Mouse (Mus musculus) neural tube, embryonic 14.5 days (tissue): ENCODE data around the gene Psme2. TPM values are rescaled to one million over a fixed set of nuclear protein-coding genes. Genes with fewer than 3 reads are reported as not detected.

ENCODE experiments used
- ATAC-seq: fragments of 200-750 bp; cut with Nextera tagmentation; 2 replicates; pipeline ENCODE4 v1.8.0; 2017; ENCODE audit warnings: low read depth, mild to moderate bottlenecking, moderate TSS enrichment, moderate library complexity
- H3K27ac ChIP-seq: fragments of 300-500 bp; sonication (generic); 2 replicates; pipeline ENCODE4 v1.5.1; 2014; ENCODE audit warnings: low read depth, mild to moderate bottlenecking, control low read depth, low read length, moderate library complexity, mixed read lengths
- H3K27me3 ChIP-seq: fragments of 300-500 bp; sonication (generic); 2 replicates; pipeline ENCODE4 v1.6.1; 2014; ENCODE audit warnings: low read length; ENCODE audit not compliant: control insufficient read depth, insufficient read depth
- H3K36me3 ChIP-seq: fragments of 300-500 bp; sonication (generic); 2 replicates; pipeline ENCODE4 v1.6.1; 2014; ENCODE audit warnings: low read length, mixed read lengths; ENCODE audit not compliant: control insufficient read depth, insufficient read depth
- H3K4me1 ChIP-seq: fragments of 300-500 bp; sonication (generic); 2 replicates; pipeline ENCODE4 v1.6.1; 2014; ENCODE audit warnings: low read length; ENCODE audit not compliant: control insufficient read depth, insufficient read depth
- H3K4me2 ChIP-seq: fragments of 300-500 bp; sonication (generic); 2 replicates; pipeline ENCODE4 v1.6.1; 2014; ENCODE audit warnings: mild to moderate bottlenecking, low read depth, low read length, control low read depth
- H3K4me3 ChIP-seq: fragments of 300-500 bp; sonication (generic); 2 replicates; pipeline ENCODE4 v1.5.1; 2014; ENCODE audit warnings: low read depth, low read length, control low read depth, mixed read lengths
- H3K9ac ChIP-seq: fragments of 300-500 bp; sonication (generic); replicated peaks from 2 replicates; pipeline ENCODE4 v1.6.1; 2014; ENCODE audit warnings: low read depth, mild to moderate bottlenecking, control low read depth, low read length, mixed read lengths
- H3K9me3 ChIP-seq: fragments of 300-500 bp; sonication (generic); 2 replicates; pipeline ENCODE4 v1.6.1; 2016; ENCODE audit warnings: low read length; ENCODE audit not compliant: control insufficient read depth
- WGBS: fragments of 180-500 bp; shearing (Covaris S2); extraction: QIAGEN DNeasy Blood & Tissue Kit; methylation state at CpG from one replicate; pipeline ENCODE4 v1.1.7; 2014; 5-methylcytosine and 5-hydroxymethylcytosine counted together
- polyA plus RNA-seq: library from polyadenylated mRNA; unstranded; fragments of >200 nt; fragmentation: Nextera tagmentation; extraction: Ambion mirVana; gene quantifications from 2 replicates; pipeline ENCODE4 v1.2.1, GENCODE M21; 2014

Psme2 gene
- polyA plus RNA-seq, 1 experiment from 2014 or later = 162 TPM

DNA sequence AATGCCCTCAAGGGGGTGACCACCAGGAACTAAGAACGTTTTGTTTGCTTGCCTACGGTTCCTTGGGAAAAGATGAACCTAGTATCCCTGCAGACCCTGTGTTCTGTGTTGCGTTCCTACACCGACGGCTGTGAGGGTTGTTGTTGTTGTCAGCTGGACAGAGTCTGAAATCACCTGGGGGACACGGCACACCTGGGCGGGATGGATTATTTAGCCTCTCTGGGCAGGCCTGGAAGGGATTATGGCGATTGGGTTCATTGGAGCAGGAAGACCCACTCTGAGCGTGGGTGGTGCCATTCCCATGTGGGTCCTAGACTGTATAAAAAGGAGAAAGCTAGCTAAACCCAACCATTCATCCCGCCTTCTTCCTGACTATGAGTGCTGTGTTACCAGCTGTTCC lies 29.1 kb downstream of the Psme2 start:
- H3K27ac ChIP-seq = no peak overlapping the region
- peaks cover 16% of the 10 kb centered on the region for H3K4me1 ChIP-seq
- H3K36me3 ChIP-seq = peaks cover 29% of the 10 kb centered on the region
- no peaks in the 10 kb centered on the region for H3K9me3 ChIP-seq
- H3K9ac ChIP-seq = no peak overlapping the region
- H3K27me3 ChIP-seq = no peaks in the 10 kb centered on the region
- 88% methylated on average over 10 of the region's 10 CpGs for WGBS
- H3K4me3 ChIP-seq = peak overlapping the region; percentile 64; the same call in 1 of the 2 replicates
- H3K4me2 ChIP-seq = no peak overlapping the region
- no peak for ATAC-seq

DNA sequence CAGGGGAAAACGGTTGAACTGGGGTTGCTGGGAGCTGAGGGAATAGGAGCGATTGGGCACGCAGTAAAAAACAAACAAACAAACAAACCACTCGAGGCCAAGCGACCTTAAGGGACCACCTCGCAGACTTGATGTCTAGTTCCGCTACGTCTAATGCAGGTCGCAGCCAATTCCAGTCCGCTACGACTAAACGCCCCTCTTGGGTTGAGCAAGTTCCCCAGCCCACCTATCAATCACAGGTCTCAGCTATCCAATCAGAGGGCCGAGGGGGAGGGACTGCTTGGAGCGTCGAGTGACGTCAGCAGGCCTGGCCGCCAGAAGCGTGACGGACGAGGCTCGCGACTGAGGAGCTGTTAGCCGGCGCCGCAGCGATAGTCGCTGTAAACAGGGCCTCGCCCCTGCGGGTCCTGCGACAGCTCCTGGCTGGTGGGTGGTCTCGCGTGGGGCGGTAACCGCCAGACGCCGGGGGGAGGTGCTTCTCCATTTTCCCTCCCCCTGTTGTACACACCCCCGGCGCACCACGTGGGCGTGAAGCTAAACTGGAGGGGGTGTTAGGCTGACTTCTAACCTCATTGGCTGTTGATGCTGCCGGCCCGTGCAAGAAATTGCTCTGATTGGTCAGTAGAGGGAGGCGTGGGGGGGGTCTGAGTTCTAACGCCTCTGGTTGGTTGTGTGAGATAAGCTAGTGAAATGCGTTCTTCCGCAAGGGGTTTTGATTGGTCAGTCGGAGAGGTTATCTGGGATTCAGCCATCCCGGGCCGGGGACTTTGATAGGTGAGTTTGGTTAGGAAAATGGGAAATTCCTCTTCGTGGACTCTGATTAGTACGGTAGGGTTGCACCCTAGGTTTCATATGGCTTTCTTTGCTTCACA lies 30.5 kb downstream of the Psme2 start, which contains the start of gene A730061H03Rik:
A730061H03Rik (minus strand) TSS at position 205 of the 872 bp plus-strand sequence.
- H3K4me1 ChIP-seq = peaks cover 16% of the 10 kb centered on the region
- WGBS = under 1% methylated on average over 51 of the region's 51 CpGs
- H3K4me2 ChIP-seq = peak within 1 kb of the TSS; percentile 68
- peak; percentile 96 for ATAC-seq
- H3K4me3 ChIP-seq = peak within 1 kb of the TSS; percentile 64
- peaks cover 17% of the 10 kb centered on the region for H3K36me3 ChIP-seq
- no peaks in the 10 kb centered on the region for H3K9me3 ChIP-seq
- H3K27ac ChIP-seq = peak within 1 kb of the TSS; percentile 99
- no peaks in the 10 kb centered on the region for H3K27me3 ChIP-seq
- peak within 1 kb of the TSS; percentile 67 for H3K9ac ChIP-seq

DNA sequence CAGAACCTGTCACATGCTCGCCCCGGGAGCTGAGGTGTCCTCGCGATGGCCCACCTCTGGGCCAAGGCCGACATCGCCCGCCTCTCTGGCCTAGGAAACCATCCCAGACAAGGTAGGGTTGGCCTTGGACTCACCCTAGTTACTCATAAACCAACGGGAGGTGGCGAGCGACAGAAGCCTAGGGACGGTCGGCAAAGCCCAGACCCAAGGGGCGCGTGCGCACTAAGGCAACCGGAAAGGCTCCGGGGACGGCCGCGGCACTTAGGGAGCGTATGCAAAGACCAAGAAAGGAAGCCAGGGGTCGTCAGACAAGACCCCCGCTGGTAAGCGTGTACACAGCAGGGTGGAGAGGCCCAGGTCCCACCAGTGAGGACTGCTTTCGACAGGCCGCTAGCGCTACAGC lies 31.1 kb downstream of the Psme2 start, which contains the start of gene Dcaf11:
Dcaf11 (plus strand) TSS at position 208 of the 403 bp plus-strand sequence.
- Histone ChIP-seq H3K4me3 (peak within 1 kb of the TSS; percentile 64), H3K4me1 (peaks cover 16% of the 10 kb centered on the region), H3K4me2 (peak within 1 kb of the TSS; percentile 68), H3K9me3 (no peaks in the 10 kb centered on the region), H3K9ac (peak within 1 kb of the TSS; percentile 67), H3K36me3 (peaks cover 15% of the 10 kb centered on the region), H3K27me3 (no peaks in the 10 kb centered on the region), H3K27ac (peak within 1 kb of the TSS; percentile 99)
- WGBS = under 1% methylated on average over 27 of the region's 27 CpGs
- peak; percentile 78 for ATAC-seq

DNA sequence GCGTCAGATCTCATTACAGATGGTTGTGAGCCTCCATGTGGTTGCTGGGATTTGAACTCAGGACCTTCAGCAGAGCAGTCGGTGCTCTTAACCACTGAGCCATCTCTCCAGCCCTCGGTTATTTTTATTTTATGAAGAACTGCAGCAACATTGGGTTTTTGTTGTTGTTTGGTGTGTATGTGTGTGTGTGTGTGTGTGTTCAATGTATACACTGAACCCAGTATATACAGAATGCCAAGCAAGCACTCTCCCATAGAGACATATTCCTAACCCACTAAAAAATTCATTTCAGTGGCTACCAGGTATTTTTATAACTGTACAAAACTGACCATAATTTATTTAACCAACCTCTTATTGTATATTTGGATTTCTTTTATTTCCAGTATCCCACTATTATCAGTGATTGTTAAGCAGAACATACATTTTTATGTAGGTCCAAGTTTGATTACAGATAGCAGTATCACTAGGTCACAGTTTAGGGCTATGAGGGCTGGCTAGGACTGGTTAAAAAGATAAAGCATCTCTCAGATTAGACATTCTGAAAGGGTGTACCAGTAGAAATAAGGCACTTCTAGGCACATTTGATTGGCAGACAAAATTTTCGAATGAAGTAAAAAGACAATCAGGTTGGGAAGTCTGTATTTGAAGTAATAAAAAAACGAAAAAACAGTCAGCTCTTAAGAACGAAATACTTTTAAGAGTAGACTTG lies 32.0 kb downstream of the Psme2 start:
- Histone ChIP-seq H3K9me3 (no peaks in the 10 kb centered on the region), H3K4me2 (peak overlapping the region; percentile 64), H3K9ac (no peak overlapping the region; the same call in 1 of the 2 replicates), H3K36me3 (peaks cover 6% of the 10 kb centered on the region; the same call in 1 of the 2 replicates), H3K4me3 (peak overlapping the region; percentile 64), H3K27me3 (no peaks in the 10 kb centered on the region), H3K27ac (no peak overlapping the region), H3K4me1 (peaks cover 16% of the 10 kb centered on the region)
- 64% methylated on average over 6 of the region's 6 CpGs for WGBS
- no peak for ATAC-seq

DNA sequence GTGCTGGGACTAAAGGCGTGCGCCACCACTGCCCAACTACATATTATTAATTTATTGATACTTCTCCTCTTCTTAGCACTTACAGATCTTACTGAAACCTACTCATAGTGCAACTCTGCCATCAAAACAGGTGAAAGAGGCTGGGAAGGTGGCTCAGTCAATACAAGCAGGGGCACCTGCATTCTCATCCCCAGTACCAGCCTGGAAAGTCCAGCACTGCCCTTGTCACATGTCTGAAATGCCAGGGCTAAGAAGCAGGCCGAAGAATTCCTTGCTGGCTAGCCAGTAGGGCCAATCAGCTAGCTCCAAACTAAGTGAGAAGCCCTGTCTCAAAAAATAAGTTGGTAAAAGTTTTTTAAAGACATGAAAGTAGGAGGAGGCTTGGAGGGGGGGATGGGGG lies 33.3 kb downstream of the Psme2 start:
- H3K36me3 ChIP-seq = no peaks in the 10 kb centered on the region
- H3K9ac ChIP-seq = no peak overlapping the region
- H3K9me3 ChIP-seq = no peaks in the 10 kb centered on the region
- no peak overlapping the region for H3K27ac ChIP-seq
- 93% methylated on average over 3 of the region's 3 CpGs for WGBS
- H3K27me3 ChIP-seq = no peaks in the 10 kb centered on the region
- peaks cover 16% of the 10 kb centered on the region for H3K4me1 ChIP-seq
- ATAC-seq = no peak
- H3K4me2 ChIP-seq = no peak overlapping the region
- H3K4me3 ChIP-seq = no peak overlapping the region

DNA sequence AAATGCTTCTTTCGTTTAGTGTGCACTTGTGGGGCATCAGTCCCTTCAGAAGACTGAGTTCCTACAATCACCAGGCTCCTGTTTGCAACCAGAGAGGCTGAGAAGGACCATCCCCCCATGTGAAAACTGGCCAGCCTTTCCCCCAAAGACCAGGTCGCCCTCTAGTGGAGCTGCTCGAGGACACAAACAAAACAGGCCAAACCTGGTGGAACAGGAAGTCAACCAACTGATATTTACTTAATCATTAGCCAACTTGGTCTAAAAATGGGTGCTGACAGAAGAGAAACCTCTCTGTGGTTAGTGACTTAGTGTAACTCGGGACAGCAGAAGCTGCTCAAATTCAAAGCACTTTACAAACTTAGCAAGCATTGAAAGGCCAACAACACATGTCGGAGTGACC lies 33.9 kb downstream of the Psme2 start:
- Histone ChIP-seq H3K4me3 (no peak overlapping the region), H3K9ac (no peak overlapping the region), H3K4me1 (peaks cover 14% of the 10 kb centered on the region), H3K9me3 (no peaks in the 10 kb centered on the region), H3K36me3 (no peaks in the 10 kb centered on the region), H3K27ac (no peak overlapping the region), H3K27me3 (no peaks in the 10 kb centered on the region), H3K4me2 (no peak overlapping the region)
- no peak for ATAC-seq
- 26% methylated on average over 5 of the region's 5 CpGs for WGBS

DNA sequence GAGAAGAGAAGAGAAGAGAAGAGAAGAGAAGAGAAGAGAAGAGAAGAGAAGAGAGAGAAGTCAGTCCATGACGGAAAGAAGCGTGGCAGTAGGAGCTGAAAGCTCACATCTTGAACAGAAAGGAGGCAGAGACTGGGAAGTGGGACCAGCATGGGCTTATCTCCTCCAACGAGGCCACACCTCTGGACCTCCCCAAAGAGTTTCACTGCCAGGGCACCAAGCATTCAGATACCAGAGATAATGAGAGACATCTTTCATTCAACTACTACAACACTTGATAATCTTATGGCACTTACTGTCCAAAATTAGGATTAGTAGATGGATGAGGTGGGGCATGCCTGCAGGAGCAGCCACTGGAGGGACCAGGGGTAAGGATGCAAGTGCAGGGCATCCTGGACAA lies 35.1 kb downstream of the Psme2 start:
- 81% methylated on average over 3 of the region's 3 CpGs for WGBS
- no peaks in the 10 kb centered on the region for H3K27me3 ChIP-seq
- H3K9ac ChIP-seq = no peak overlapping the region

DNA sequence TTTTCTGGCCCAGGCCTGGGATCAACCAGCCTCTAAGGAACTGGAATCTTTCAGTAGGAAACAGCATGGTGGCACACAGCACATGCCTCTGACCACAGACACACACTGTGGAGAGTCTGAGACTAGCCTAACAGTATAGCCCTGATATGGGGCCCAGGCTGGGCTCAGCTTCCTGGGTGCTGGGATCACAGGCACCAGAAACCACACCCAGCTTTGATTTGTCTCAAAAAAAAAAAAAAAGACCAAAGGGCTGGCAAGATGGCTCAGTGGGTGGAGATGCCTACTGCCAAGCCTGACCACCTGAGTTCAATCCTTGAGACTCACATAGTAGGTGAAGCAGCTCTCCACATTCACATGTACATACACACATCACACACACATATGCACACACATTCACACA lies 36.3 kb downstream of the Psme2 start:
- 0 out of 2 replicates have a peak, but pooled peaks cover 4% of the 10 kb centered on the region for H3K4me1 ChIP-seq
- H3K27me3 ChIP-seq = no peaks in the 10 kb centered on the region
- H3K9ac ChIP-seq = no peak overlapping the region
- no peaks in the 10 kb centered on the region for H3K9me3 ChIP-seq
- H3K4me3 ChIP-seq = no peak overlapping the region
- no peak for ATAC-seq
- no peaks in the 10 kb centered on the region for H3K36me3 ChIP-seq
- no peak overlapping the region for H3K27ac ChIP-seq
- H3K4me2 ChIP-seq = no peak overlapping the region

More for the DNA sequence above, 35.1 kb downstream of the Psme2 start:
- H3K36me3 ChIP-seq = no peaks in the 10 kb centered on the region
- H3K27ac ChIP-seq = no peak overlapping the region
- H3K4me1 ChIP-seq = 0 out of 2 replicates have a peak, but pooled peaks cover 4% of the 10 kb centered on the region
- H3K4me2 ChIP-seq = no peak overlapping the region
- H3K9me3 ChIP-seq = no peaks in the 10 kb centered on the region
- no peak overlapping the region for H3K4me3 ChIP-seq
- ATAC-seq = no peak

DNA sequence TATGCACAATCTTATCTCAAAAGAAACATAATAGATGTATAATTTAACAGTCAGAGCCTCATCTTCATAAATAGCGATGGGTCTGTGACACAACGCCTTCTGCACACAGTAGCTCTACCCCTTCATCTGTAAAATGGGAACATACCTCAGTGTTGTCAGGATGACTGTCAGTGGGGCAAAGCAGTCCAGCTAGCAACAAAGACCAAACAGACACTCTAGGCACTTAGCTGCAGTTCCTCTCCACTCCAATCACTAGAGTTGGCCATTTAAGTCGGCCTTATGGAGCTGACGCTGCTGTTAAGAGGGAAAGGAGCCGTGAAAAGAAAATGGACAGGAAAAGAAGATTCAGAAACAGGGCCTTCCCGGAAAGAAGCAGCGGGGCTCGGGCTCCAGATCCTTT lies 39.1 kb downstream of the Psme2 start:
- no peak overlapping the region for H3K9ac ChIP-seq

More for the DNA sequence above, 39.1 kb downstream of the Psme2 start:
- no peaks in the 10 kb centered on the region for H3K4me1 ChIP-seq
- ATAC-seq = no peak
- H3K27me3 ChIP-seq = no peaks in the 10 kb centered on the region
- 0 out of 2 replicates have a peak, but pooled peaks cover 3% of the 10 kb centered on the region for H3K36me3 ChIP-seq
- H3K27ac ChIP-seq = no peak overlapping the region
- H3K4me2 ChIP-seq = no peak overlapping the region
- H3K9me3 ChIP-seq = no peaks in the 10 kb centered on the region
- no peak overlapping the region for H3K4me3 ChIP-seq
- WGBS = 90% methylated on average over 8 of the region's 8 CpGs
